Mouse (Mus musculus) hindlimb bud, embryonic 11.5 days (tissue): ENCODE measurements around the gene Cubn.

Source experiments
- DNase-seq: peaks from one replicate; pipeline ENCODE4 v3.0.0-alpha.2; 2012; ENCODE audit warnings: low read depth, low spot score; ENCODE audit errors: extremely low spot score

Cubn gene

GRCm38 (mm10) chr2:13370556-13370955 lies 121.1 kb downstream of the Cubn start:
- DNase-seq = no peak

GRCm38 (mm10) chr2:13368517-13368916 lies 123.1 kb downstream of the Cubn start:
- no peak for DNase-seq

- no peak for DNase-seq
Measured at GRCm38 (mm10) chr2:13357885-13358552, 133.6 kb downstream of the Cubn start.

- no peak for DNase-seq
Measured at GRCm38 (mm10) chr2:13352775-13353174, 138.8 kb downstream of the Cubn start.

- DNase-seq = no peak
Measured at GRCm38 (mm10) chr2:13352112-13352728, 139.4 kb downstream of the Cubn start.

- no peak for DNase-seq
Measured at GRCm38 (mm10) chr2:13342325-13342926, 149.2 kb downstream of the Cubn start.

GRCm38 (mm10) chr2:13335446-13335845 lies 156.2 kb downstream of the Cubn start:
- no peak for DNase-seq

- DNase-seq = no peak
Measured at GRCm38 (mm10) chr2:13329754-13330417, 161.7 kb downstream of the Cubn start.

GRCm38 (mm10) chr2:13303376-13303775 lies 188.2 kb downstream of the Cubn start:
- no peak for DNase-seq

GRCm38 (mm10) chr2:13299031-13299430 lies 192.6 kb downstream of the Cubn start:
- no peak for DNase-seq

GRCm38 (mm10) chr2:13297733-13298132 lies 193.9 kb downstream of the Cubn start:
- no peak for DNase-seq

GRCm38 (mm10) chr2:13290661-13291060 lies 201.0 kb downstream of the Cubn start:
- DNase-seq = peak; percentile 77

GRCm38 (mm10) chr2:13290070-13290469 lies 201.5 kb downstream of the Cubn start:
- DNase-seq = no peak

GRCm38 (mm10) chr2:13278114-13278862 lies 213.3 kb downstream of the Cubn start:
- peak; percentile 41 for DNase-seq

- DNase-seq = no peak
Measured at GRCm38 (mm10) chr2:13275874-13276273, 215.7 kb downstream of the Cubn start.

- peak; percentile 98 for DNase-seq
Measured at GRCm38 (mm10) chr2:13271165-13271957, 220.3 kb downstream of the Cubn start, which contains the start of gene Rsu1. TSS of gene Rsu1 (minus strand) at chr2:13271415.

GRCm38 (mm10) chr2:13270736-13271135 lies 220.9 kb downstream of the Cubn start:
- no peak for DNase-seq

- DNase-seq = no peak
Measured at GRCm38 (mm10) chr2:13268681-13269293, 222.8 kb downstream of the Cubn start.

GRCm38 (mm10) chr2:13264875-13265274 lies 226.7 kb downstream of the Cubn start:
- DNase-seq = peak; percentile 33

- DNase-seq = no peak
Measured at GRCm38 (mm10) chr2:13263150-13263549, 228.5 kb downstream of the Cubn start.
